Mouse (Mus musculus): ENCODE results near the gene Hs6st2.

DNA sequence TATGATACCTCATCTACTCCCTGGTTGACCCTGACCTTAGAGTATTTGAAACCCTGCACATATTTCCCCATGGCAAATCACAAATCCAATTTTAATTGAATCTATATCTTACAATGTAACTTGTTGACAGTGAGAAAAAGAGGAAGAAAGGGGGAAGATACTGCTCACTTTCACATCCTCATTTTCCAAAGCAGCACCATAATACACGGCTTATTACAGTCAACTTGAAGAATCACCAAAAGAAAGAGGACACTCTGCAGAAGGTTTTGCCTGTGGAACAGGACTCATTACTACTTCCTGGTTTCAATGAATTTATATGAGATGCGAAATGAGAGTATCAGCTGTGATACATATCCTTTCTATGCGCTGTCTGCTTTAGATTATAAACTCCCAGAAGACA is 220.2 kb downstream of the Hs6st2 start:
- TF ChIP-seq GATA1 (IDR thresholded peaks at IDR 0.05; ENCODE audit: borderline replicate concordance, low read length) (no peak), FLI1 (IDR thresholded peaks at IDR 0.05; ENCODE audit: low read length) (no peak)

All from megakaryocyte, embryonic 14.5 days (primary cell).